Mouse (Mus musculus): Measurements from ENCODE around the gene Gm20605. TPM values are rescaled to one million over a fixed set of nuclear protein-coding genes. Genes with fewer than 3 reads are reported as not detected.

Gene Gm20605
- polyA plus RNA-seq, 1 experiment from 2014 or later: 6.5 TPM

GRCm38 (mm10) chr5:137649669-137650571 lies 20.9 kb downstream of the Gm20605 start:
- Histone ChIP-seq H3K4me1 (ENCODE audit: control insufficient read depth, insufficient read depth, low read length) (peaks cover 38% of the 10 kb centered on the region), H3K4me2 (ENCODE audit: low read depth, severe bottlenecking) (no peak overlapping the region), H3K9ac (ENCODE audit: low read length) (no peak overlapping the region), H3K27me3 (ENCODE audit: control insufficient read depth, insufficient read depth, low read length) (peaks cover 6% of the 10 kb centered on the region), H3K4me3 (ENCODE audit: low read depth, low read length) (no peak overlapping the region), H3K36me3 (ENCODE audit: control insufficient read depth, insufficient read depth, low read length) (peaks cover 3% of the 10 kb centered on the region), H3K27ac (replicated peaks; ENCODE audit: low read depth, low read length) (0 out of 2 replicates have a peak overlapping the region, but pooled peaks have one; percentile 56), H3K9me3 (ENCODE audit: control insufficient read depth, low read length) (no peaks in the 10 kb centered on the region)
- DNase-seq (ENCODE audit: low spot score) (peak; percentile 40), ATAC-seq (ENCODE audit: insufficient number of reproducible peaks, low FRiP score, low TSS enrichment, low read depth) (no peak)
- 12% methylated on average over 18 of the region's 18 CpGs for WGBS

- WGBS: 17% methylated on average over 3 of the region's 3 CpGs
- Histone ChIP-seq H3K27me3 (ENCODE audit: control insufficient read depth, insufficient read depth, low read length) (no peaks in the 10 kb centered on the region), H3K4me3 (ENCODE audit: low read depth, low read length) (no peak overlapping the region), H3K4me1 (ENCODE audit: control insufficient read depth, insufficient read depth, low read length) (peaks cover 26% of the 10 kb centered on the region), H3K9me3 (ENCODE audit: control insufficient read depth, low read length) (no peaks in the 10 kb centered on the region), H3K9ac (ENCODE audit: low read length) (no peak overlapping the region), H3K4me2 (ENCODE audit: low read depth, severe bottlenecking) (no peak overlapping the region), H3K27ac (replicated peaks; ENCODE audit: low read depth, low read length) (no peak overlapping the region), H3K36me3 (ENCODE audit: control insufficient read depth, insufficient read depth, low read length) (peaks cover 6% of the 10 kb centered on the region)
- DNase-seq (ENCODE audit: low spot score) (peak; percentile 79), ATAC-seq (ENCODE audit: insufficient number of reproducible peaks, low FRiP score, low TSS enrichment, low read depth) (no peak)
These were observed 23.5 kb downstream of the Gm20605 start for GRCm38 (mm10) chr5:137652474-137652873.

GRCm38 (mm10) chr5:137653366-137653765 lies 24.4 kb downstream of the Gm20605 start:
- peaks cover 17% of the 10 kb centered on the region for H3K4me1 ChIP-seq (ENCODE audit: control insufficient read depth, insufficient read depth, low read length)
- no peak for DNase-seq (ENCODE audit: low spot score)
- ATAC-seq (ENCODE audit: insufficient number of reproducible peaks, low FRiP score, low TSS enrichment, low read depth): no peak
- H3K4me2 ChIP-seq (ENCODE audit: low read depth, severe bottlenecking): no peak overlapping the region
- no peak overlapping the region for H3K4me3 ChIP-seq (ENCODE audit: low read depth, low read length)
- no peaks in the 10 kb centered on the region for H3K27me3 ChIP-seq (ENCODE audit: control insufficient read depth, insufficient read depth, low read length)
- peaks cover 6% of the 10 kb centered on the region for H3K36me3 ChIP-seq (ENCODE audit: control insufficient read depth, insufficient read depth, low read length)
- H3K9me3 ChIP-seq (ENCODE audit: control insufficient read depth, low read length): no peaks in the 10 kb centered on the region
- H3K9ac ChIP-seq (ENCODE audit: low read length): no peak overlapping the region
- no peak overlapping the region for H3K27ac ChIP-seq (replicated peaks; ENCODE audit: low read depth, low read length)
- WGBS: 96% methylated on average over 10 of the region's 10 CpGs

- DNase-seq (ENCODE audit: low spot score): peak; percentile 37
- H3K27ac ChIP-seq (replicated peaks; ENCODE audit: low read depth, low read length): no peak overlapping the region
- no peaks in the 10 kb centered on the region for H3K9me3 ChIP-seq (ENCODE audit: control insufficient read depth, low read length)
- 83% methylated on average over 6 of the region's 7 CpGs for WGBS
- H3K4me3 ChIP-seq (ENCODE audit: low read depth, low read length): no peak overlapping the region
- no peak for ATAC-seq (ENCODE audit: insufficient number of reproducible peaks, low FRiP score, low TSS enrichment, low read depth)
- no peak overlapping the region for H3K4me2 ChIP-seq (ENCODE audit: low read depth, severe bottlenecking)
- H3K27me3 ChIP-seq (ENCODE audit: control insufficient read depth, insufficient read depth, low read length): no peaks in the 10 kb centered on the region
- peaks cover 9% of the 10 kb centered on the region for H3K36me3 ChIP-seq (ENCODE audit: control insufficient read depth, insufficient read depth, low read length)
- H3K4me1 ChIP-seq (ENCODE audit: control insufficient read depth, insufficient read depth, low read length): peaks cover 3% of the 10 kb centered on the region
- H3K9ac ChIP-seq (ENCODE audit: low read length): no peak overlapping the region
These were observed 25.8 kb downstream of the Gm20605 start for GRCm38 (mm10) chr5:137654746-137655145.

GRCm38 (mm10) chr5:137656977-137657376 lies 28.0 kb downstream of the Gm20605 start:
- ATAC-seq (ENCODE audit: insufficient number of reproducible peaks, low FRiP score, low TSS enrichment, low read depth): no peak
- no peaks in the 10 kb centered on the region for H3K4me1 ChIP-seq (ENCODE audit: control insufficient read depth, insufficient read depth, low read length)
- no peaks in the 10 kb centered on the region for H3K9me3 ChIP-seq (ENCODE audit: control insufficient read depth, low read length)
- H3K4me3 ChIP-seq (ENCODE audit: low read depth, low read length): no peak overlapping the region
- 41% methylated on average over 6 of the region's 6 CpGs for WGBS
- no peak overlapping the region for H3K4me2 ChIP-seq (ENCODE audit: low read depth, severe bottlenecking)
- no peak overlapping the region for H3K27ac ChIP-seq (replicated peaks; ENCODE audit: low read depth, low read length)
- no peak overlapping the region for H3K9ac ChIP-seq (ENCODE audit: low read length)
- peaks cover 16% of the 10 kb centered on the region for H3K36me3 ChIP-seq (ENCODE audit: control insufficient read depth, insufficient read depth, low read length)
- peak; percentile 74 for DNase-seq (ENCODE audit: low spot score)
- no peaks in the 10 kb centered on the region for H3K27me3 ChIP-seq (ENCODE audit: control insufficient read depth, insufficient read depth, low read length)

- DNase-seq (ENCODE audit: low spot score) (no peak), ATAC-seq (ENCODE audit: insufficient number of reproducible peaks, low FRiP score, low TSS enrichment, low read depth) (no peak)
- Histone ChIP-seq H3K4me2 (ENCODE audit: low read depth, severe bottlenecking) (no peak overlapping the region), H3K27me3 (ENCODE audit: control insufficient read depth, insufficient read depth, low read length) (no peaks in the 10 kb centered on the region), H3K27ac (replicated peaks; ENCODE audit: low read depth, low read length) (no peak overlapping the region), H3K4me1 (ENCODE audit: control insufficient read depth, insufficient read depth, low read length) (no peaks in the 10 kb centered on the region), H3K9ac (ENCODE audit: low read length) (no peak overlapping the region), H3K36me3 (ENCODE audit: control insufficient read depth, insufficient read depth, low read length) (peaks cover 13% of the 10 kb centered on the region), H3K4me3 (ENCODE audit: low read depth, low read length) (no peak overlapping the region), H3K9me3 (ENCODE audit: control insufficient read depth, low read length) (no peaks in the 10 kb centered on the region)
- WGBS: 90% methylated on average over 6 of the region's 6 CpGs
These were observed 31.2 kb downstream of the Gm20605 start for GRCm38 (mm10) chr5:137660064-137660688.

- Histone ChIP-seq H3K9ac (ENCODE audit: low read length) (no peak overlapping the region), H3K27ac (replicated peaks; ENCODE audit: low read depth, low read length) (no peak overlapping the region), H3K4me3 (ENCODE audit: low read depth, low read length) (no peak overlapping the region), H3K27me3 (ENCODE audit: control insufficient read depth, insufficient read depth, low read length) (no peaks in the 10 kb centered on the region), H3K36me3 (ENCODE audit: control insufficient read depth, insufficient read depth, low read length) (peaks cover 14% of the 10 kb centered on the region), H3K4me1 (ENCODE audit: control insufficient read depth, insufficient read depth, low read length) (no peaks in the 10 kb centered on the region), H3K9me3 (ENCODE audit: control insufficient read depth, low read length) (no peaks in the 10 kb centered on the region), H3K4me2 (ENCODE audit: low read depth, severe bottlenecking) (no peak overlapping the region)
- ATAC-seq (ENCODE audit: insufficient number of reproducible peaks, low FRiP score, low TSS enrichment, low read depth) (no peak), DNase-seq (ENCODE audit: low spot score) (no peak)
- 80% methylated on average over 9 of the region's 9 CpGs for WGBS
These were observed 34.1 kb downstream of the Gm20605 start for GRCm38 (mm10) chr5:137663057-137663456.

GRCm38 (mm10) chr5:137668971-137669370 lies 40.0 kb downstream of the Gm20605 start:
- no peak for DNase-seq (ENCODE audit: low spot score)
- Histone ChIP-seq H3K36me3 (ENCODE audit: control insufficient read depth, insufficient read depth, low read length) (peaks cover 2% of the 10 kb centered on the region; the same call in 1 of the 2 replicates), H3K27ac (replicated peaks; ENCODE audit: low read depth, low read length) (no peak overlapping the region), H3K27me3 (ENCODE audit: control insufficient read depth, insufficient read depth, low read length) (no peaks in the 10 kb centered on the region), H3K4me2 (ENCODE audit: low read depth, severe bottlenecking) (no peak overlapping the region), H3K9me3 (ENCODE audit: control insufficient read depth, low read length) (no peaks in the 10 kb centered on the region), H3K9ac (ENCODE audit: low read length) (no peak overlapping the region), H3K4me1 (ENCODE audit: control insufficient read depth, insufficient read depth, low read length) (peaks cover 6% of the 10 kb centered on the region), H3K4me3 (ENCODE audit: low read depth, low read length) (no peak overlapping the region)
- 88% methylated on average over 10 of the region's 10 CpGs for WGBS
- ATAC-seq (ENCODE audit: insufficient number of reproducible peaks, low FRiP score, low TSS enrichment, low read depth): no peak

Measured in limb, embryonic 11.5 days (tissue).